Mouse (Mus musculus): ENCODE measurements around the gene Rwdd3. TPM values are rescaled to one million over a fixed set of nuclear protein-coding genes. Genes with fewer than 3 reads are reported as not detected.

Rwdd3 gene
- polyA plus RNA-seq, 1 experiment from 2014 or later: 7.2 TPM

DNA sequence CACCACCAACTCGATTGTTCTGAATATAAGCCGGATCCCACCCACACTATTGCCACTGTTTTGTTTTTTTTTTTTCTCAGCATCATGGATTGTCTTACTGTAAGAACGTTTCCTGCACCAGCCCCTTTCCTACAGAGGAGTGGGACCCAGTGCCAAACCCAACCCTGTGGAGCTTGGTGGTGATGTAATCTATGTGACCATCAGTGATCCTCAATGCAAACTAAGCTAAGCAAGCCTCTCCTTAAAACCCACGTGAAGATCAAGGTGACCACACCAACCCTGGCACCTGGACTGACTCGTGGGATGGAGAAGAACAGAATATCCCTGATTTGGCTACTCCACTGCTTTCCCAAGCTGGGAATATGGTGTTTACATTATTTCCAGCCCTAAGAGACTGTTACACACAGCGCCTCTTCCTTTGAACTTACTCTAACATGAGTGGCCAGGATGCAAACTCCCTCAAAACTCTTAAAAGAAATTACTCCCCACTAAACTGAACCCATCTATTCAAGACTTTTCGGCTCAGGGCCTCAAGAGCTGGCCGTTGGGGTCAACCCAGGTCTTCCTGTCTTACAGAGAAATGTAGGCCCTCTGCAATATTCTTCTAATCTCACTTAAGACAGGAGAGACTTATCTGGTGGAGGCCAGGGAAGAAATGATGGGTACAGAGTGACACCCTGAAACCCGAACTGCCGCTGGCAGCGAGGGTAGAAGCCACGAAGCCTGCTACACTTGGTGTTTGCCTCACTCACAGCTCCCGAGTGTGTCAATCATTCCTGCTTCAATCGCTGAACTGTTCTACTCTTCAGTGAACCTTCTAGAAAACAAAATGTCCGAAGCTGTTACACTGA lies 2.2 kb downstream of the Rwdd3 start:
- Histone ChIP-seq H3K27me3 (replicated peaks; ENCODE audit: control insufficient read depth, insufficient read depth, low read length) (no peaks in the 10 kb centered on the region), H3K9ac (ENCODE audit: low read depth, low read length) (no peak overlapping the region), H3K4me3 (ENCODE audit: low read depth, low read length) (no peak overlapping the region), H3K9me3 (ENCODE audit: control insufficient read depth, low read length) (0 out of 2 replicates have a peak, but pooled peaks cover 3% of the 10 kb centered on the region), H3K4me1 (ENCODE audit: control insufficient read depth, insufficient read depth, low read length) (no peaks in the 10 kb centered on the region), H3K27ac (replicated peaks; ENCODE audit: low read depth, low read length) (no peak overlapping the region), H3K36me3 (ENCODE audit: control insufficient read depth, insufficient read depth, low read length) (peaks cover 3% of the 10 kb centered on the region; the same call in 1 of the 2 replicates), H3K4me2 (ENCODE audit: low read depth, low read length) (no peak overlapping the region)
- ATAC-seq (ENCODE audit: low read depth) (no peak), DNase-seq (ENCODE audit: low spot score) (no peak)
- WGBS: 68% methylated on average over 15 of the region's 15 CpGs

DNA sequence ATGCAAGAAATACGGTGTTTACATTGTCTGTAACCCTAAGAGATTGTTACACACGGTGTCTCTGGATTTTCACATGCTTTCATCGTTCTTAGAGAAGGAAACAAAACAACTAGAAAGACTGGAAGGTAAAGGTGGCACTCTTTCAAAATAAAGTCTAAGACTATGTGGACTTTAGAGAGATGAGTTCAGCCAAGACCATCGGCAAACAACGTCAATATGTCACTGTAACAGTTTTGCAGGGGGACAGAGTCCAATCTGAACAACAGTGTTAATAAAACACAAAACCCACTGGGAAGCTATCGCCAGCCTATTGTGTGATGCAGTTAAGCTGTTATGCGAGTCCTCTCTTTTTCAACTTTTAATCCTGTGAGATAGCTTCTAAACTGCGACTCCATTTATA lies 2.9 kb downstream of the Rwdd3 start:
- Histone ChIP-seq H3K27ac (replicated peaks; ENCODE audit: low read depth, low read length) (no peak overlapping the region), H3K36me3 (ENCODE audit: control insufficient read depth, insufficient read depth, low read length) (peaks cover 3% of the 10 kb centered on the region; the same call in 1 of the 2 replicates), H3K4me3 (ENCODE audit: low read depth, low read length) (no peak overlapping the region), H3K4me2 (ENCODE audit: low read depth, low read length) (no peak overlapping the region), H3K9ac (ENCODE audit: low read depth, low read length) (no peak overlapping the region), H3K9me3 (ENCODE audit: control insufficient read depth, low read length) (0 out of 2 replicates have a peak, but pooled peaks cover 3% of the 10 kb centered on the region), H3K27me3 (replicated peaks; ENCODE audit: control insufficient read depth, insufficient read depth, low read length) (no peaks in the 10 kb centered on the region), H3K4me1 (ENCODE audit: control insufficient read depth, insufficient read depth, low read length) (no peaks in the 10 kb centered on the region)
- DNase-seq (ENCODE audit: low spot score) (no peak), ATAC-seq (ENCODE audit: low read depth) (no peak)
- WGBS: 85% methylated on average over 8 of the region's 8 CpGs

DNA sequence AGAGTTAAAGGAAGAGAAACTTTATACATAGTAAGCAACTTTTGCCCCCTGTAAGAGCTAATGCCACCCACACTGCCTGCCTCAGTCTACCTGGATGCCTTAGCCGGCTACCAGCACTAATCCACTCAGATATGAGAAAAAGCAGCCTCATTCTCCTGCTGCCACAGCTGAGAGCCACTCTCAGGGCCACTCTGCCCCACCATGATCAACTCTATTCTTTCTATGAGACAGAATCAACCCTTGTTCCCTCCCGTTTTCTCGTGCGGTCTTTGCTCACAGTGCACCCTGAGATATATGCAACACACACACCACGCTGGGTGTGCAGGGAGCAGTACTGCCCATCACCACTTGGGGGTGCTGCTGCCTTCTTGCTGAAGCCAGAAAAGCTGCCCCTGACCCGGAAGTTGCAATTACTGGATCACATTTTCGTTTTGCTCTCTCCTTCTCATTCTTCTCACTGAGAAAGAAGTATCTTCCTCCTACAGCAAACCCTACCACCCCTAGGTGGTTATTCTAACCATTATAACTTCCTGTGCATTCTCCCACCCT lies 8.2 kb downstream of the Rwdd3 start:
- Histone ChIP-seq H3K9me3 (ENCODE audit: control insufficient read depth, low read length) (0 out of 2 replicates have a peak, but pooled peaks cover 3% of the 10 kb centered on the region), H3K9ac (ENCODE audit: low read depth, low read length) (no peak overlapping the region), H3K4me3 (ENCODE audit: low read depth, low read length) (no peak overlapping the region), H3K27ac (replicated peaks; ENCODE audit: low read depth, low read length) (no peak overlapping the region), H3K4me2 (ENCODE audit: low read depth, low read length) (no peak overlapping the region), H3K36me3 (ENCODE audit: control insufficient read depth, insufficient read depth, low read length) (peaks cover 3% of the 10 kb centered on the region; the same call in 1 of the 2 replicates), H3K4me1 (ENCODE audit: control insufficient read depth, insufficient read depth, low read length) (no peaks in the 10 kb centered on the region; the same call in 1 of the 2 replicates), H3K27me3 (replicated peaks; ENCODE audit: control insufficient read depth, insufficient read depth, low read length) (no peaks in the 10 kb centered on the region)
- no peak for ATAC-seq (ENCODE audit: low read depth)
- DNase-seq (ENCODE audit: low spot score): no peak
- 38% methylated on average over 7 of the region's 7 CpGs for WGBS

DNA sequence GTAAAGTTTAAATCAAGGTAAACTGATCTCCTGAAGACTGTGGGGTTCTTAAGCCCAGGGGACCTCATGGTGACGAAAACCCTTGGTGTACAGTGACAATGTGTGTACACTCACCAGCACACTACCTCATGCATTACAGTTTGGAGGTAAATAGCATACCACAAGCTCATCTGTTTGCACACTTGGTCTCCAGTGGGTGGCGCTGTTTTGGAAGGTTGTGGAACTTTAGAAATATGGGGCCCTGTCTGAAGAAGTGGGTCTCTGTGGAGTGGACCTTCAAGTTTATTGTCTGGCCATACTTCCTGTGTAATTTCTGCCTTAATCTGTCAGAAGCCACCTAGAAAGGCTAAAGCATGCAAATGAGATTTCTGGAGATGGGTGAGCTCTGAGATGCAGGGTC lies 9.8 kb downstream of the Rwdd3 start:
- no peaks in the 10 kb centered on the region; the same call in 1 of the 2 replicates for H3K36me3 ChIP-seq (ENCODE audit: control insufficient read depth, insufficient read depth, low read length)
- H3K4me2 ChIP-seq (ENCODE audit: low read depth, low read length): no peak overlapping the region
- H3K27ac ChIP-seq (replicated peaks; ENCODE audit: low read depth, low read length): no peak overlapping the region
- peaks cover under 1% of the 10 kb centered on the region; the same call in 1 of the 2 replicates for H3K4me1 ChIP-seq (ENCODE audit: control insufficient read depth, insufficient read depth, low read length)
- H3K9ac ChIP-seq (ENCODE audit: low read depth, low read length): no peak overlapping the region
- DNase-seq (ENCODE audit: low spot score) (no peak), ATAC-seq (ENCODE audit: low read depth) (no peak)
- 33% methylated on average over 2 of the region's 2 CpGs for WGBS
- H3K27me3 ChIP-seq (replicated peaks; ENCODE audit: control insufficient read depth, insufficient read depth, low read length): no peaks in the 10 kb centered on the region
- 0 out of 2 replicates have a peak, but pooled peaks cover 2% of the 10 kb centered on the region for H3K9me3 ChIP-seq (ENCODE audit: control insufficient read depth, low read length)
- H3K4me3 ChIP-seq (ENCODE audit: low read depth, low read length): no peak overlapping the region

DNA sequence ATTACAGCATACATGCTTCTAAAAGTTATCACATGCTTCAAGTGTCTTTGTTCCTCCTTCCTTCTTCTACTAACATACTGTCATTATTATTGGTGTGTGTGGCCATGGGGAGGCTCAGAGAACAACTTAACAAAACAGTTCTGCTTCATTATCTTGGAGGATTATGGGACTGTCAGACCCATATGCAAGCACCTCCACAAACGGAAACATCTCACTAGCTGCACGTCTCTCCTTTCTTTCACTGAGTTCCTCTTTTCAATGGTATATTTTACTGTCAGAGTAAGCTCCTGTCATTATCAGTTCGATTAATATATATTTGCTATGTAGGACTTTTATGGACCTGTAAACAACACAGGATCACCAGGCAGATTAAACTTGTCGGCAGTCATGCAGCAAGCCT lies 11.1 kb downstream of the Rwdd3 start:
- WGBS: 50% methylated on average over 4 of the region's 4 CpGs
- no peaks in the 10 kb centered on the region for H3K27me3 ChIP-seq (replicated peaks; ENCODE audit: control insufficient read depth, insufficient read depth, low read length)
- no peak overlapping the region for H3K4me2 ChIP-seq (ENCODE audit: low read depth, low read length)
- H3K4me3 ChIP-seq (ENCODE audit: low read depth, low read length): no peak overlapping the region
- peaks cover 10% of the 10 kb centered on the region; the same call in 1 of the 2 replicates for H3K4me1 ChIP-seq (ENCODE audit: control insufficient read depth, insufficient read depth, low read length)
- DNase-seq (ENCODE audit: low spot score) (no peak), ATAC-seq (ENCODE audit: low read depth) (no peak)
- no peaks in the 10 kb centered on the region for H3K36me3 ChIP-seq (ENCODE audit: control insufficient read depth, insufficient read depth, low read length)
- H3K27ac ChIP-seq (replicated peaks; ENCODE audit: low read depth, low read length): no peak overlapping the region
- H3K9me3 ChIP-seq (ENCODE audit: control insufficient read depth, low read length): no peaks in the 10 kb centered on the region
- no peak overlapping the region for H3K9ac ChIP-seq (ENCODE audit: low read depth, low read length)

DNA sequence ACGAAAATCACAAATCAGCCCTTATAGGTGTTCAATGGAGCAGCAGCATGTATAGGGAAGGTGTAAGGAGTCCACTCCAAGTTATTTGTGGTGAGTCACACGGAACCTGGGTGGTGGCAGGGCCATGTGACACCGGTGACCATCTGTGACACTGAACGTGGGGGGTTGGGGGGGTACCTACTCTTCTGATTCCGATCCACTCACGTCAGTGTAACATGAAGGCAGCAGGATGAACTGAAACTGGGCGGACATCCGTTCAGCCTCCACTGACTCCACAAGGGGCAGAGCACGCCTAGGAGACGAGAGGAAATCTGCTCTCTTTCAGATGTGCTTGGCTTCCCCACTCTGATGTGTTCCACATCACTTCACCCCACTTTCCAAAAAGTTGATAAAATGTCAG lies 11.9 kb downstream of the Rwdd3 start:
- DNase-seq (ENCODE audit: low spot score) (no peak), ATAC-seq (ENCODE audit: low read depth) (peak; percentile 13; the same call in 1 of the 2 replicates)
- no peak overlapping the region for H3K4me3 ChIP-seq (ENCODE audit: low read depth, low read length)
- H3K27me3 ChIP-seq (replicated peaks; ENCODE audit: control insufficient read depth, insufficient read depth, low read length): no peaks in the 10 kb centered on the region
- H3K4me2 ChIP-seq (ENCODE audit: low read depth, low read length): no peak overlapping the region
- H3K9ac ChIP-seq (ENCODE audit: low read depth, low read length): no peak overlapping the region
- peaks cover 10% of the 10 kb centered on the region; the same call in 1 of the 2 replicates for H3K4me1 ChIP-seq (ENCODE audit: control insufficient read depth, insufficient read depth, low read length)
- WGBS: 72% methylated on average over 10 of the region's 10 CpGs
- no peaks in the 10 kb centered on the region for H3K9me3 ChIP-seq (ENCODE audit: control insufficient read depth, low read length)
- no peaks in the 10 kb centered on the region for H3K36me3 ChIP-seq (ENCODE audit: control insufficient read depth, insufficient read depth, low read length)
- no peak overlapping the region for H3K27ac ChIP-seq (replicated peaks; ENCODE audit: low read depth, low read length)

DNA sequence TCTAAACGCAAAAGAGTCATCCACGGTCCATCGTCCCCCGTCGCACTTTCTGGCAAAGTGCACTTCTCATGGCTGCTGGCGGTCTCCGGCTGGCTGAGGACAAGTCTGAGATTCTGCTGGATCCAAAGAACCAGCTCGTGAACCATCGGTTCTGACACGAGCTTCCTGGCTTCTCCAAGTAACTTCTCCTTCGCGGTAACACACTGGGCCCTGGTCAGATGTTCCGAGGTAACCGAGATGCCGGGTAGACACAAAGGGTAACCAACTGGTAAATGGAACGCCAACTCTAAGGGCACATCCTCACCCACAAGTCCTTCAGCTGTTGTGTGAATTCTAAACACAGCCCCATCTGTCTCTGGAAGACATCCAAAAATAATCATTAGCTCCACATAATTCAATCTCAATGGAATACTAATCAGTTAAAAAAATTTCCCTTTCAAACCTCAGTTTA lies 12.6 kb downstream of the Rwdd3 start:
- WGBS: 88% methylated on average over 16 of the region's 16 CpGs
- H3K27ac ChIP-seq (replicated peaks; ENCODE audit: low read depth, low read length): no peak overlapping the region
- H3K4me2 ChIP-seq (ENCODE audit: low read depth, low read length): no peak overlapping the region
- ATAC-seq (ENCODE audit: low read depth): no peak
- DNase-seq (ENCODE audit: low spot score): no peak
- no peaks in the 10 kb centered on the region for H3K9me3 ChIP-seq (ENCODE audit: control insufficient read depth, low read length)
- H3K9ac ChIP-seq (ENCODE audit: low read depth, low read length): no peak overlapping the region
- peaks cover 10% of the 10 kb centered on the region; the same call in 1 of the 2 replicates for H3K4me1 ChIP-seq (ENCODE audit: control insufficient read depth, insufficient read depth, low read length)
- H3K27me3 ChIP-seq (replicated peaks; ENCODE audit: control insufficient read depth, insufficient read depth, low read length): no peaks in the 10 kb centered on the region
- no peaks in the 10 kb centered on the region for H3K36me3 ChIP-seq (ENCODE audit: control insufficient read depth, insufficient read depth, low read length)
- H3K4me3 ChIP-seq (ENCODE audit: low read depth, low read length): no peak overlapping the region

- peaks cover 10% of the 10 kb centered on the region; the same call in 1 of the 2 replicates for H3K4me1 ChIP-seq (ENCODE audit: control insufficient read depth, insufficient read depth, low read length)
- no peak overlapping the region for H3K9ac ChIP-seq (ENCODE audit: low read depth, low read length)
- no peaks in the 10 kb centered on the region for H3K27me3 ChIP-seq (replicated peaks; ENCODE audit: control insufficient read depth, insufficient read depth, low read length)
- no peak overlapping the region for H3K27ac ChIP-seq (replicated peaks; ENCODE audit: low read depth, low read length)
- no peak for ATAC-seq (ENCODE audit: low read depth)
- H3K4me2 ChIP-seq (ENCODE audit: low read depth, low read length): no peak overlapping the region
- no peaks in the 10 kb centered on the region for H3K9me3 ChIP-seq (ENCODE audit: control insufficient read depth, low read length)
- H3K4me3 ChIP-seq (ENCODE audit: low read depth, low read length): no peak overlapping the region
- DNase-seq (ENCODE audit: low spot score): no peak
- WGBS: 63% methylated on average over 10 of the region's 10 CpGs
- no peaks in the 10 kb centered on the region for H3K36me3 ChIP-seq (ENCODE audit: control insufficient read depth, insufficient read depth, low read length)
Measured at GRCm38 (mm10) chr3:121157546-121158330, 13.8 kb downstream of the Rwdd3 start.
